ENCODE assay signal across 8 mouse cellular contexts in genomic region chr9:109798051-109798450, GRCm38 (mm10). TPM values are rescaled to one million over a fixed set of nuclear protein-coding genes. Genes with fewer than 3 reads are reported as not detected.
DNase-seq lines count a peak whose midpoint lies in the region; ATAC-seq and TF ChIP-seq lines count a peak whose summit lies in the region.
"Had no signal": no experiment of that assay in that cellular context is flagged by ENCODE, and none has a peak within 500 bp of the region (broad histone marks: within the 10 kb centered on the region; RNA-seq: fewer than 3 reads in every experiment).

No protein-coding gene starts in this region.

- WGBS in lung, postnatal 0 days, result 79% methylated on average over 1 of the region's 1 CpGs

- TF ChIP-seq RAD21 in CH12.LX (IDR thresholded peaks at IDR 0.05; ENCODE audit: low read depth, low read length), result peak; percentile 39

- peaks cover 5% of the 10 kb centered on the region for H3K9me3 ChIP-seq in CH12.LX (replicated peaks; ENCODE audit: low read length)
- no peaks in the 10 kb centered on the region for H3K9me3 ChIP-seq in lung, postnatal 0 days (ENCODE audit: low read length)
- H3K9me3 ChIP-seq: liver, embryonic 13.5 days had no signal

- no peak for TF ChIP-seq EP300 in CH12.LX (IDR thresholded peaks at IDR 0.05; ENCODE audit: low read length)
- TF ChIP-seq EP300 in lung, postnatal 0 days (IDR thresholded peaks at IDR 0.05), result no peak

- dilution Hi-C loops in CH12.LX (cut with MboI; ENCODE audit: extremely low pct_ligation_motif_present, extremely low pct_unique_long_range_greater_than_20kb, low sequenced_read_pairs), result no loop called here

- H3K4me1 ChIP-seq in CH12.LX (ENCODE audit: control insufficient read depth in 1 of 2, insufficient read depth in 2 of 2), result no peaks in the 10 kb centered on the region
- no peaks in the 10 kb centered on the region for H3K4me1 ChIP-seq in lung, postnatal 0 days (ENCODE audit: insufficient read depth, low read depth, low read length)
- H3K4me1 ChIP-seq: liver, embryonic 13.5 days had no signal

- DNase-seq in kidney, adult 18-20 months, result peak; percentile 13
- DNase-seq in kidney, adult 11 months, result no peak
- DNase-seq in 3T3-L1 (ENCODE audit: low read depth, low spot score) (peak; percentile 65), CH12.LX (ENCODE audit: extremely low read depth) (peak; percentile 41)
- peak; percentile 24 for DNase-seq in brain, embryonic 14.5 days (ENCODE audit: low read depth)
- peak; percentile 6 for DNase-seq in lung, postnatal 0 days (ENCODE audit: low spot score)
- no peak for DNase-seq in yolk sac, embryonic 10.5 days (ENCODE audit: low spot score)
- DNase-seq: liver, embryonic 13.5 days had no signal

- H3K36me3 ChIP-seq in CH12.LX (replicated peaks in 1 of 2; ENCODE audit: control insufficient read depth in 1 of 2, insufficient read depth in 1 of 2, low read length in 1 of 2), result no peaks in the 10 kb centered on the region
- no peaks in the 10 kb centered on the region for H3K36me3 ChIP-seq in lung, postnatal 0 days (ENCODE audit: insufficient read depth, low read length)
- H3K36me3 ChIP-seq: liver, embryonic 13.5 days had no signal

- no peak for ATAC-seq in lung, postnatal 0 days

- TF ChIP-seq CTCF in CH12.LX (conservative IDR thresholded peaks at IDR 0.05 in 1 of 2, IDR thresholded peaks at IDR 0.05 in 1 of 2; ENCODE audit: low read depth in 2 of 2, low read length in 2 of 2), result peak; percentile 69 to 70; a peak in 3 of 4 replicates
- peak; percentile 59; the same call in 1 of the 2 replicates for TF ChIP-seq CTCF in brain, embryonic 14.5 days (IDR thresholded peaks at IDR 0.05; ENCODE audit: borderline replicate concordance, extremely low read depth, insufficient read depth, insufficient read length)
- TF ChIP-seq CTCF in lung, postnatal 0 days (IDR thresholded peaks at IDR 0.05), result peak; percentile 63

- peaks cover 28% of the 10 kb centered on the region for H3K27me3 ChIP-seq in CH12.LX (replicated peaks)
- H3K27me3 ChIP-seq in lung, postnatal 0 days (replicated peaks; ENCODE audit: insufficient read depth, low read length), result no peaks in the 10 kb centered on the region
- H3K27me3 ChIP-seq: liver, embryonic 13.5 days had no signal

- in situ Hi-C loops in CH12.LX (cut with MboI; ENCODE audit: low pct_ligation_motif_present, low pct_unique_long_range_greater_than_20kb, low sequenced_read_pairs), result no loop called here

- no peak for TF ChIP-seq POLR2A in CH12.LX (IDR thresholded peaks at IDR 0.05; ENCODE audit: low read depth, low read length)
- TF ChIP-seq POLR2A in brain, embryonic 14.5 days (IDR thresholded peaks at IDR 0.05; ENCODE audit: borderline replicate concordance, extremely low read depth, insufficient read depth, insufficient read length, poor library complexity, severe bottlenecking), result no peak

- H3K4me2 ChIP-seq in CH12.LX (ENCODE audit: insufficient read depth, low read depth, poor library complexity, severe bottlenecking), result no peak overlapping the region
- H3K4me2 ChIP-seq in lung, postnatal 0 days (replicated peaks; ENCODE audit: low read depth, low read length), result no peak overlapping the region
- H3K4me2 ChIP-seq: liver, embryonic 13.5 days had no signal

- H3K9ac ChIP-seq in CH12.LX (ENCODE audit: insufficient read depth, low read depth), result no peak overlapping the region
- no peak overlapping the region for H3K9ac ChIP-seq in lung, postnatal 0 days (replicated peaks; ENCODE audit: low read depth)
- H3K9ac ChIP-seq: liver, embryonic 13.5 days had no signal

- no peaks in the 10 kb centered on the region for H3K79me2 ChIP-seq in CH12.LX (replicated peaks; ENCODE audit: control insufficient read depth, extremely low read depth, insufficient read depth, poor library complexity, severe bottlenecking)

- H3K27ac ChIP-seq in CH12.LX (ENCODE audit: insufficient read depth, low read depth), result no peak overlapping the region
- no peak overlapping the region for H3K27ac ChIP-seq in lung, postnatal 0 days (ENCODE audit: low read length)
- H3K27ac ChIP-seq: liver, embryonic 13.5 days had no signal

- no peak overlapping the region for H3K4me3 ChIP-seq in CH12.LX (replicated peaks in 1 of 3; ENCODE audit: low read depth in 2 of 3, low read length in 2 of 3, poor library complexity in 1 of 3)
- no peak overlapping the region for H3K4me3 ChIP-seq in lung, postnatal 0 days (ENCODE audit: low read depth, low read length)
- H3K4me3 ChIP-seq: liver, embryonic 13.5 days had no signal

TF ChIP-seq in CH12.LX, 34 proteins besides CTCF, POLR2A, EP300 and RAD21:
- TF ChIP-seq ELF1 (IDR thresholded peaks at IDR 0.05; ENCODE audit: low read depth, low read length) (no peak), SMC3 (IDR thresholded peaks at IDR 0.05; ENCODE audit: low read depth, low read length) (peak; percentile 75)
TF ChIP-seq in CH12.LX: peak in this region for 1.

RNA-seq across cellular contexts. Expression of gene Fbxw27, which starts 7.6 kb away (rescaled TPM):
- total RNA-seq in CH12.LX (2012; rRNA removed) (not detected in 2 replicates), CH12.LX (2014; rRNA removed) (not detected in 2 replicates)
- polyA plus RNA-seq in CH12.LX (2012; ENCODE audit: insufficient read length, low read depth), result not detected in 2 replicates
- polyA plus RNA-seq in brain, embryonic 14.5 days (2012; rRNA removed), result 0.45 TPM in 1 of 2 replicates, not detected in the other
- polyA plus RNA-seq in lung, postnatal 0 days (2015; fragmentation: Nextera tagmentation; extraction: Ambion mirVana), result not detected in 2 replicates
- polyA plus RNA-seq: liver, embryonic 13.5 days had no signal

RNA-seq across cellular contexts. Expression of gene Spink8, which starts 14.0 kb away (rescaled TPM):
- total RNA-seq in CH12.LX (2012; rRNA removed) (not detected in 2 replicates), CH12.LX (2014; rRNA removed) (not detected in 2 replicates)
- not detected in 2 replicates for polyA plus RNA-seq in CH12.LX (2012; ENCODE audit: insufficient read length, low read depth)
- polyA plus RNA-seq in brain, embryonic 14.5 days (2012; rRNA removed), result not detected in 2 replicates
- polyA plus RNA-seq in lung, postnatal 0 days (2015; fragmentation: Nextera tagmentation; extraction: Ambion mirVana), result not detected in 2 replicates
- polyA plus RNA-seq: liver, embryonic 13.5 days had no signal

RNA-seq across cellular contexts. Expression of gene Nme6, which starts 34.5 kb away (rescaled TPM):
- total RNA-seq in CH12.LX (2012; rRNA removed) (73.1 and 94.1 TPM in 2 replicates), CH12.LX (2014; rRNA removed) (98.9 and 110 TPM in 2 replicates)
- 65.0 and 76.2 TPM in 2 replicates for polyA plus RNA-seq in CH12.LX (2012; ENCODE audit: insufficient read length, low read depth)
- 54.5 and 62.4 TPM in 2 replicates for polyA plus RNA-seq in brain, embryonic 14.5 days (2012; rRNA removed)
- polyA plus RNA-seq in lung, postnatal 0 days (2015; fragmentation: Nextera tagmentation; extraction: Ambion mirVana), result 22.3 and 24.4 TPM in 2 replicates

RNA-seq across cellular contexts. Expression of gene Camp, which starts 51.4 kb away (rescaled TPM):
- total RNA-seq in CH12.LX (2012; rRNA removed), result not detected in 2 replicates
- total RNA-seq in CH12.LX (2014; rRNA removed), result not detected in 2 replicates
- polyA plus RNA-seq in CH12.LX (2012; ENCODE audit: insufficient read length, low read depth), result not detected in 2 replicates
- polyA plus RNA-seq in brain, embryonic 14.5 days (2012; rRNA removed), result 0.53 and 0.94 TPM in 2 replicates
- 10.3 and 13.1 TPM in 2 replicates for polyA plus RNA-seq in lung, postnatal 0 days (2015; fragmentation: Nextera tagmentation; extraction: Ambion mirVana)

RNA-seq across cellular contexts. Expression of gene Fbxw26, which starts 52.2 kb away (rescaled TPM):
- not detected in 2 replicates for total RNA-seq in CH12.LX (2012; rRNA removed)
- total RNA-seq in CH12.LX (2014; rRNA removed), result not detected in 2 replicates
- not detected in 2 replicates for polyA plus RNA-seq in CH12.LX (2012; ENCODE audit: insufficient read length, low read depth)
- polyA plus RNA-seq in brain, embryonic 14.5 days (2012; rRNA removed), result 0.05 TPM in 1 of 2 replicates, not detected in the other
- not detected in 2 replicates for polyA plus RNA-seq in lung, postnatal 0 days (2015; fragmentation: Nextera tagmentation; extraction: Ambion mirVana)
- polyA plus RNA-seq: liver, embryonic 13.5 days had no signal

Comparison
In these comparisons a context has a peak if more than half of its experiments do, and no peak if none do; other contexts are left out.
1. DNase-seq: peak in kidney, adult 18-20 months (single experiment), 3T3-L1 (single experiment), CH12.LX (single experiment), brain, embryonic 14.5 days (single experiment) and lung, postnatal 0 days (single experiment); none in kidney, adult 11 months (single experiment) and yolk sac, embryonic 10.5 days (single experiment).
2. Peak in every context shown above with its lines, with median percentiles within 50 percentile points of each other: CTCF ChIP-seq.